Mouse (Mus musculus): Measurements from ENCODE around the gene Prss16.

- no peak for TF ChIP-seq CTCF (IDR thresholded peaks at IDR 0.05; ENCODE audit: extremely low read depth, insufficient read depth, insufficient read length, insufficient replicate concordance)
- TF ChIP-seq POLR2A (IDR thresholded peaks at IDR 0.05; ENCODE audit: low read depth, low read length), result no peak
Observed at GRCm38 (mm10) chr13:21974726-21975473, 34.6 kb downstream of the Prss16 start.
